Mouse (Mus musculus) bone marrow, adult 2 months (tissue): ENCODE data around the gene Rnf220. TPM values are rescaled to one million over a fixed set of nuclear protein-coding genes. Genes with fewer than 3 reads are reported as not detected.
A peak's percentile ranks its signal among the peaks of the same experiment; 100 is the strongest.

ENCODE experiments used
- H3K27ac ChIP-seq: fragments of 200-500 bp; 2 replicates; pipeline ENCODE4 v1.5.1; 2012; ENCODE audit warnings: low read depth, mild to moderate bottlenecking, control low read depth, inconsistent platforms, low read length; ENCODE audit not compliant: control insufficient read depth, poor library complexity, insufficient read depth
- H3K4me1 ChIP-seq: fragments of 200-500 bp; 2 replicates; pipeline ENCODE4 v1.6.1; 2011; ENCODE audit warnings: low read length; ENCODE audit not compliant: control insufficient read depth, insufficient read depth
- H3K4me3 ChIP-seq: fragments of 200-500 bp; replicated peaks from 2 replicates; pipeline ENCODE3; 2011; ENCODE audit warnings: mild to moderate bottlenecking, low read depth, low read length, control low read depth; ENCODE audit not compliant: control insufficient read depth
- CTCF ChIP-seq: fragments of 200-500 bp; IDR thresholded peaks from 2 replicates; pipeline ENCODE4 v1.5.1; 2011; ENCODE audit warnings: low read length, control low read depth; ENCODE audit not compliant: control insufficient read depth, insufficient read depth
- POLR2A ChIP-seq: fragments of 200-500 bp; IDR thresholded peaks from 2 replicates; pipeline ENCODE4 v1.6.1; 2011; ENCODE audit warnings: low read depth, mild to moderate bottlenecking, control low read depth, low read length, borderline replicate concordance; ENCODE audit not compliant: control insufficient read depth
- WGBS: fragments of 180-500 bp; shearing (Covaris S2); methylation state at CpG from one replicate; pipeline ENCODE4 v1.1.7; 2018; 5-methylcytosine and 5-hydroxymethylcytosine counted together
- polyA plus RNA-seq: library from polyadenylated mRNA; stranded (reverse); fragments of >200 nt; gene quantifications from 2 replicates; pipeline ENCODE4 v1.2.4, GENCODE M21; 2011; ENCODE audit warnings: low replicate concordance; ENCODE audit not compliant: missing spikeins, insufficient read depth, insufficient read length

Gene Rnf220
- polyA plus RNA-seq, 1 experiment, result 49.6 TPM

DNA sequence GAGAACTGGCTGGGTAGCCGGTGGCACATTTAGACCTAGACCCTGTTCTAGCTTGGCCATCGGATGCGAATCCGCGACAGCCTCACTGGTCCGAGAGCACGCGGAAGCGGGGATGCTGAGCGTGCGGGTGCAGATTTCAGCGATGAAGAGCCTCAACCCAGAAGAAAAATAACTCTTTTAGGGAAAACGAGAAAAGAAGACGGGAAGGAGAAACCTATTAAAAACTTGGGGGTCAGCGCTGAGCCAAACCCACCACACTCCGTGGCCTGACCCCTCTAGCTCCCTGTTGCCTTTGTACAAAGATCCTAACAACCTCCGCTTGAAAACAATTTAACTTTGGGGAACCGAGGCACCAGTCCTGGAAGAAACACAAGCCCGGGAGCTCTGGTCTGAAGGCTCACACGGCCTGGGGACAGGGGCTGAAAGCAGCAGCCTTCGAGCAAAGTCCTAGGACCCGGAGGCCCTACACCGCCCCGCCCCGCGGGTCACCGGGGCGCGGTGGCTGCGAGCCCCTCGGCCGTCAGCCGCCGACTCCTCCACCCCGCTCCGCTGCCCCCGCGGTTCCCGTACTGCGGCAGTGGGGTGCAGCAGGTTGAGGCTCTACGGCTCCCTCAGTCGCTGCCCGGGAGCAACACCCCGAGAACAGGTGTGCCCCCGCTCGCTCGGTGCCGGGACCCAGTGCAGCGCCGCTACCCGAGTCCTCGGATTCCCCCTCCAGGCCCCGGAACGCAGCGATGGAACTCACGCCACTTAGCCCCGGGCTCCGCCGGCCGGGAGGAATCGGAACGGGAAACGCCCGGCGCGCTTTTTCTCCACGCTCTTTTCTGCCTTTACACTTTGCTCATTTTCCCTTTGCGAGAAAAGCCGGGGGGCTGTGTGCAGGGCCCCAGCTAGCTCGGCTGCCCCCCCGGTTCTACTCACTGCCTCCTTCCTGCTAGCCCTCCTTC is 2.7 kb downstream of the Rnf220 start:
- no peak for TF ChIP-seq CTCF
- TF ChIP-seq POLR2A, result peak; percentile 34; the same call in 1 of the 2 replicates
- H3K4me3 ChIP-seq, result peak overlapping the region; percentile 71
- no peaks in the 10 kb centered on the region; the same call in 1 of the 2 replicates for H3K4me1 ChIP-seq
- WGBS, result under 1% methylated on average over 71 of the region's 71 CpGs
- H3K27ac ChIP-seq, result peak overlapping the region; percentile 61

DNA sequence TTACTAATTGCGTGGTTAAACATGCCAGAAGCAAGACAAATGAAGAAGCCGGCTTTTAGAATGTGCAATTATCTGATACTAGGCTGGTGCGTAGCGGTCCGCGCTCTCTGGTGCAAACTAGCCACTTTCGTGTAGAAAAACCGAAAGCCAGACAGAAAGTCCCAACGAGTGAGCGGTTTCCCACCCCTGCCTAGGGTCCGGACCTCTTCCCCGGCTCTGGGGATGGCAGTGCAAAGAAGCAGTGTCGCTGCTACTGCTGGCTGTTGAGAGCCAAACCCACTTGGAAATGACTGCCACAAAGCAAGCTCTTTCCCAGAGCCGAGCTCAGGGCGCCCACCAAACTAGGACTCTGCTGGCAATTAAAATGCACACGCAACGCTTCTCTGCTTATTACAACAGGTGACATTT is 3.7 kb downstream of the Rnf220 start:
- WGBS, result under 1% methylated on average over 17 of the region's 17 CpGs
- Histone ChIP-seq H3K4me3 (peak overlapping the region; percentile 63), H3K27ac (peak overlapping the region; percentile 57; the same call in 1 of the 2 replicates), H3K4me1 (no peaks in the 10 kb centered on the region; the same call in 1 of the 2 replicates)
- TF ChIP-seq CTCF (no peak), POLR2A (no peak)

DNA sequence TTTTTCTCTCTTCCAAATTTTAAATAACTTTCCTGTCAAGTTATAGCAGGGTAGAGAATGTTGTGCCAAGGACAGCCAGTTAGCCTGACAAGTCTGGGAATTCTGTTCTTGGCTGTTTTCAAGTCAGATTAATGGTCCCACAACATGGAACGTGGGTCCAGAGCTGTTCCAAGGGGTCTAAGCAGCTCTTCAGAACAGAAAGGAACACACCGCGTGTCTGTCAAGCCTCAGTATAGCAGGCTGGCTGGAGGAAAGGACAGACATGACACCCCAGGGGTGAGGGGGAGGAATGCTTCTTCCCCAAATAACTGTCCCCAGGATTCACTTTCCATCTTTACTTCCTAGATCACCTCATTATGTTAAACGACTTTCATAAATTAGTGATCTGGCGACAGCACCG is 5.0 kb downstream of the Rnf220 start:
- Histone ChIP-seq H3K27ac (no peak overlapping the region), H3K4me1 (no peaks in the 10 kb centered on the region; the same call in 1 of the 2 replicates), H3K4me3 (no peak overlapping the region)
- TF ChIP-seq POLR2A, result no peak
- no peak for TF ChIP-seq CTCF
- 8% methylated on average over 6 of the region's 6 CpGs for WGBS

DNA sequence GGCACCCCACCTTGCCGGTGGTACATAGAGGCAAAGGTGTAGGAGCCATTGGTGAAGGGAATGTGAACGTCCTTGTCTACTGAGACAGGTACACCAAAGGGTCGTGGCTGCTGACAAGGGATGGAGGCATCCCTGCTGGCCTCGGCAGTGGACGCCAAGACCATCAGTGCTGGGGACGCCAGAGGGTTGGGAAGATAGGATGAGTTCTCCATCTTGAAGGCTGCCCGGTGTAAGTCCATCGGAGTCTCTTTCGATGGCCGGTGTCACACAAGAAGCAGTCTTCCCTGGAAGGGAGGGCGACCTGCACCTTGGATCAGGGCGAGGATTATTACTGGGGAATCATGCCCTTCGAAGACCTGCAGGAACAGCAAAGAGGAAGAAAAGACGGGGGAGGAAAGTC is 6.9 kb downstream of the Rnf220 start:
- WGBS, result 71% methylated on average over 14 of the region's 14 CpGs
- no peak overlapping the region for H3K4me3 ChIP-seq
- no peak overlapping the region for H3K27ac ChIP-seq
- TF ChIP-seq CTCF (no peak), POLR2A (no peak)
- H3K4me1 ChIP-seq, result no peaks in the 10 kb centered on the region; the same call in 1 of the 2 replicates

DNA sequence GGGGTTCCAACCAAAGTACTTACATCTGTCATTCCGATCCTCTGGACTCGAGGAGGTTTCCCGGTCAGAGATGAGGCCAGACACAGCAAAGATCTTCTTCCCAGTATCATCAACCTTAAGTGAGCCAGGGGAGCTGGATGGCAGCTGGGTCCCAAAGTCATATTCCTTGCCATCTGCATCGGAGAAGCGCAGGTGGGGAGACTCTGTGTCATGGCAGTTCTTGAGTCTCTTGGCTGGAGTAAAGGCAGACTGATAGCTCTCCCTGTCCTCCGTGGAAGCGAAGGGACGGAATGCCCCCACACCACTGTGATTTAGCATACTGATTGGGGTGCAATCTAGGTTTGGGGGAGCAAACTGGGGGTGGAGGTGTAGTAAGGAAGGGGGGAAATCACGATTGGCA is 7.3 kb downstream of the Rnf220 start:
- Histone ChIP-seq H3K4me1 (no peaks in the 10 kb centered on the region; the same call in 1 of the 2 replicates), H3K4me3 (no peak overlapping the region), H3K27ac (no peak overlapping the region)
- 82% methylated on average over 9 of the region's 9 CpGs for WGBS
- TF ChIP-seq CTCF, result no peak
- no peak for TF ChIP-seq POLR2A

DNA sequence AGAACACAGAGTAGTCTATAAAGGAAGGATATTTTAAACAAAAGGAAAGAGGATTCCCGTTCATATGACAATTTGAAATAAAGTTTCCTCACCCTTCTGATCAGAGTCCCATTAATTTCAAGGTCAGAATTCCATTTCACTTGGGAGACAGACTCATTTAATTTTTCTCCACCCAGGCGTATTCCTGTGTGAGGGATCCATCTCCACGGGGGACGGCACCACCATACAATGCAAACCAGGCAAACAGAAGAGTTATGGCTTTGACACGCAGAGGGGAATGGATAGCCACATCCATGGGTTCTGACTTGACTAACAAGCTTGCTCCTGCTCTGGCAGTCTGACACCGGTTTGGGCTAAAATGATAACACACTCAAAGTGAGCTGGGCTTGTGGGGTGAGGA is 9.4 kb downstream of the Rnf220 start:
- H3K4me3 ChIP-seq, result no peak overlapping the region
- TF ChIP-seq CTCF (no peak), POLR2A (no peak)
- H3K4me1 ChIP-seq, result no peaks in the 10 kb centered on the region
- 48% methylated on average over 6 of the region's 6 CpGs for WGBS
- H3K27ac ChIP-seq, result no peak overlapping the region

DNA sequence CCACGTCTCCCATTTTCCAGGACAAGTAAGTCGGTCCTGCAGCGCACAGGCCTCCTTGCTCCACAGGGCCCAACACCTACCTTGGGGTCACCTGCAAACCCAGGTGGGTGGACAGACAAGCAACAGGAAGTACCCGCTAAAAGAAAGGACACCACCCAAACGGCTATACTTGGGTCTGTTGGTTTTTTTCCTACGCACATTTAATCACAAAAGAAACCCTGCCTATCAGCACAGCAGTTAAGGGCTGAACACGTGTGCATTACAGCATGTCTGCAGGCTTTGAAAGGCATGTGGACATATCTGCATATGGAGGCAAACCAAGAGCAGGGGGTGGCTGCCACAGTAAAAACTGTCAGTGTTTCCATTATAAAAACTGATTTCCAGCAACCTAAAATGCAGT is 10.7 kb downstream of the Rnf220 start:
- Histone ChIP-seq H3K4me1 (no peaks in the 10 kb centered on the region), H3K27ac (no peak overlapping the region)
- 54% methylated on average over 7 of the region's 7 CpGs for WGBS

DNA sequence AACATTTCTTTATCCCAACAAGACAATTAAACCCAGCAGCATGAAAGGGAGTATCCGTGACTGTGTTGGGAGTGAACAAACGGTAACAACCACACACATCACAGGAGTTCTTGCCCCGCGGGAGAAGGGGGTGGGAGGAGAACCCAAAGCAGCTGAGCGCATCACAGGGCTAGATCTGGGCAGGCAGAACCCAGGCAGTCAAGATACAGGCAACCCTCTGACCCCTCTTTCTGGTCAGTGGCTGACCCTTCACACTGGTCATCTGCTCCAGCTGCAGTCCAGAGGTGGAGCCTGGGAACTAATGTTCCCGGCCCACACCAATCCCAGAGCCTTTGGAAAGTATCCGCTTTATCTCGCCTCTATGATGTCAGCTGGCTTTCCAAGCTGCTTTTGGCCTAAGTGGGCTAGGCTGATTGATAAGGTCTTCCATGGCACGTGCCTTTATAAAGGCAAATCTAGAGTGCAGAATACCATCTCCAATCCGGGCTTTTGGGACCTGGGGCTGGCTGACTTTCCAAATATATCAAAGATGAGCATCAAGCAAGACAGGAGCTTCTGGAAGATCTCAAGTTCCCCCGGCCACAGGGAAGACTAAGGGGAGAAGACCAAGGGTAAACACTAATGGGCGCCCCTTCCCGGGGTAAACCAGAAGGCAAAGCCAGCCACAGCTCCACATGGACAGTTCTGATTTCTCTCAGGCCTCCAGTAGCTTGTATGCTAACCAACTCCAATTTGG is 11.6 kb downstream of the Rnf220 start:
- Histone ChIP-seq H3K4me3 (no peak overlapping the region), H3K4me1 (no peaks in the 10 kb centered on the region), H3K27ac (peak overlapping the region; percentile 56; the same call in 1 of the 2 replicates)
- TF ChIP-seq CTCF (no peak), POLR2A (no peak)
- WGBS, result 47% methylated on average over 13 of the region's 13 CpGs

More for the DNA sequence above, 10.7 kb downstream of the Rnf220 start:
- H3K4me3 ChIP-seq, result no peak overlapping the region
- TF ChIP-seq POLR2A (no peak), CTCF (no peak)
